Comparison of ENCODE assay signal across 27 mouse cellular contexts in the genomic region with DNA sequence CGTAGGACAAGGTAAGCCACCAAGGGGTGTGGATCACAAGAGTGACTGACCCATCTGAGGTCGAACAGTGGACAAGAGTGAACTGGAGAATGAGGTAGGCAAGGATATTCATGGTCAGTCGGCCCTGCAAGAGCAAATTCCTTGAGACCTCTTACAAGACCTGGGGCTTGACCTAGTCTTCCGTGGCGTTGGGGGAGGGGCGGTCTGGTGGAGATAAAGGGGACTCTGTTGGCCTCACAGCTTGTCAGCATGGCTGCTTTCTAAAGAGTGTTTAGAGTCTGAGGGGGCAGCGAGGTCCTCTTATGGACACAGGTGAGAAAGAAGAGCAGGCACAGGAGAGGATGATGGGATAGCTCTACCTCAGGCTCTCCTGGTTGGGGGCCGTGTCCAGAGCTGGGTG. TPM values are rescaled to one million over a fixed set of nuclear protein-coding genes. Genes with fewer than 3 reads are reported as not detected.
DNase-seq lines count a peak whose midpoint lies in the region; ATAC-seq lines count a peak whose summit lies in the region.
"Had no signal": no experiment of that assay in that cellular context is flagged by ENCODE, and none has a peak within 500 bp of the region (broad histone marks: within the 10 kb centered on the region; RNA-seq: fewer than 3 reads in every experiment).

No protein-coding gene starts in this region.

- no peaks in the 10 kb centered on the region for H3K36me3 ChIP-seq in forebrain, embryonic 10.5 days (replicated peaks)
- no peaks in the 10 kb centered on the region for H3K36me3 ChIP-seq in forebrain, embryonic 12.5 days (replicated peaks)
- H3K36me3 ChIP-seq: embryonic facial prominence, embryonic 10.5 days; embryonic facial prominence, embryonic 13.5 days; G1E; heart, embryonic 13.5 days; hindbrain, embryonic 12.5 days; intestine, embryonic 15.5 days had no signal

- no peaks in the 10 kb centered on the region for H3K9me3 ChIP-seq in forebrain, embryonic 10.5 days
- H3K9me3 ChIP-seq in forebrain, embryonic 12.5 days, result no peaks in the 10 kb centered on the region
- H3K9me3 ChIP-seq: embryonic facial prominence, embryonic 10.5 days; embryonic facial prominence, embryonic 13.5 days; G1E; heart, embryonic 13.5 days; hindbrain, embryonic 12.5 days; intestine, embryonic 15.5 days had no signal

- H3K27ac ChIP-seq in forebrain, embryonic 10.5 days, result peak overlapping the region; percentile 31
- H3K27ac ChIP-seq in forebrain, embryonic 12.5 days, result no peak overlapping the region
- H3K27ac ChIP-seq: embryonic facial prominence, embryonic 10.5 days; embryonic facial prominence, embryonic 13.5 days; gastrocnemius, adult 2 months; heart, embryonic 13.5 days; hindbrain, embryonic 12.5 days; intestine, embryonic 15.5 days had no signal

- no peak for DNase-seq in forebrain, embryonic 10.5 days (ENCODE audit: extremely low spot score, low spot score)
- peak; percentile 30 to 52 for DNase-seq in kidney, postnatal 4 days
- DNase-seq in kidney, adult 18-20 months, result no peak
- DNase-seq in retina, postnatal 1 day, result peak; percentile 52
- DNase-seq in retina, embryonic 14.5 days (ENCODE audit: low spot score), result no peak
- DNase-seq: adrenal gland, postnatal 10 days; adrenal gland, postnatal 36 days; B cell, adult 2 months; cerebellum, adult 18-20 months; cerebellum, adult 9-10 months; forebrain, postnatal 0 days; gastrocnemius, adult 2 months; gastrocnemius, postnatal 14 days; heart, adult 11 months; heart, postnatal 14 days; heart, postnatal 4 days had no signal

- WGBS in forebrain, embryonic 10.5 days, result 39% methylated on average over 8 of the region's 8 CpGs
- WGBS in forebrain, embryonic 12.5 days, result 47% methylated on average over 8 of the region's 8 CpGs

- no peak overlapping the region for H3K4me2 ChIP-seq in forebrain, embryonic 12.5 days
- H3K4me2 ChIP-seq: embryonic facial prominence, embryonic 13.5 days; heart, embryonic 13.5 days; hindbrain, embryonic 12.5 days; intestine, embryonic 15.5 days had no signal

- no peak for ATAC-seq in forebrain, embryonic 12.5 days (ENCODE audit: low FRiP score)
- ATAC-seq: forebrain, embryonic 14.5 days; forebrain, postnatal 0 days; hindbrain, embryonic 16.5 days; intestine, embryonic 15.5 days; Patski had no signal

- H3K9ac ChIP-seq in forebrain, embryonic 12.5 days, result no peak overlapping the region
- H3K9ac ChIP-seq: embryonic facial prominence, embryonic 13.5 days; forebrain, postnatal 0 days; heart, embryonic 13.5 days; hindbrain, embryonic 12.5 days; intestine, embryonic 15.5 days had no signal

- peaks cover 32% of the 10 kb centered on the region for H3K4me1 ChIP-seq in forebrain, embryonic 10.5 days
- H3K4me1 ChIP-seq in forebrain, embryonic 12.5 days, result peaks cover 16% of the 10 kb centered on the region
- H3K4me1 ChIP-seq: intestine, embryonic 15.5 days had no signal

- H3K4me3 ChIP-seq in forebrain, embryonic 10.5 days, result no peak overlapping the region
- no peak overlapping the region for H3K4me3 ChIP-seq in forebrain, embryonic 12.5 days (replicated peaks)
- H3K4me3 ChIP-seq: embryonic facial prominence, embryonic 10.5 days; embryonic facial prominence, embryonic 13.5 days; erythroblast, embryonic 14.5 days; gastrocnemius, adult 2 months; heart, embryonic 13.5 days; hindbrain, embryonic 12.5 days; intestine, embryonic 15.5 days had no signal

- peaks cover 57% of the 10 kb centered on the region for H3K27me3 ChIP-seq in forebrain, embryonic 10.5 days (ENCODE audit: poor library complexity, severe bottlenecking)
- peaks cover 31% of the 10 kb centered on the region for H3K27me3 ChIP-seq in forebrain, embryonic 12.5 days
- H3K27me3 ChIP-seq: Patski had no signal

RNA-seq across cellular contexts. Expression of a gene that starts 8.1 kb away (rescaled TPM):
- polyA plus RNA-seq in forebrain, embryonic 10.5 days (2016; fragmentation: Nextera tagmentation; extraction: Ambion mirVana), result 2.0 TPM in 2 replicates
- polyA plus RNA-seq in forebrain, embryonic 12.5 days (2016; fragmentation: Nextera tagmentation; extraction: Ambion mirVana), result 2.5 and 3.2 TPM in 2 replicates
- polyA plus RNA-seq: erythroblast, embryonic 14.5 days; G1E; heart, embryonic 13.5 days had no signal

RNA-seq across cellular contexts. Expression of a gene that starts 55.2 kb away (rescaled TPM):
- 3.4 and 3.8 TPM in 2 replicates for polyA plus RNA-seq in forebrain, embryonic 10.5 days (2016; fragmentation: Nextera tagmentation; extraction: Ambion mirVana)
- polyA plus RNA-seq in forebrain, embryonic 12.5 days (2016; fragmentation: Nextera tagmentation; extraction: Ambion mirVana), result 12.9 and 14.1 TPM in 2 replicates

RNA-seq across cellular contexts. Expression of a gene that starts 59.1 kb away (rescaled TPM):
- 11.1 and 12.0 TPM in 2 replicates for polyA plus RNA-seq in forebrain, embryonic 10.5 days (2016; fragmentation: Nextera tagmentation; extraction: Ambion mirVana)
- 20.4 and 27.0 TPM in 2 replicates for polyA plus RNA-seq in forebrain, embryonic 12.5 days (2016; fragmentation: Nextera tagmentation; extraction: Ambion mirVana)

Comparison
In these comparisons a context has a peak if more than half of its experiments do, and no peak if none do; other contexts are left out.
1. DNase-seq: peak in kidney, postnatal 4 days (2 of 2) and retina, postnatal 1 day (single experiment); none in forebrain, embryonic 10.5 days (single experiment), kidney, adult 18-20 months (single experiment) and retina, embryonic 14.5 days (single experiment).